Mouse (Mus musculus) cortical plate, adult 2 months (tissue): ENCODE results near the gene Vmn1r165. TPM values are rescaled to one million over a fixed set of nuclear protein-coding genes. Genes with fewer than 3 reads are reported as not detected.
"Not testable (repeated sequence)": the region's sequence is repeated elsewhere in the genome, so short reads cannot be mapped to it uniquely, and the experiment has no call there.

Source experiments
- H3K27ac ChIP-seq: fragments of 200-500 bp; 2 replicates; pipeline ENCODE4 v1.5.1; 2012; ENCODE audit warnings: low read length, control low read depth, inconsistent platforms; ENCODE audit not compliant: insufficient read depth
- H3K4me1 ChIP-seq: fragments of 200-500 bp; 2 replicates; pipeline ENCODE4 v1.6.1; 2011; ENCODE audit warnings: low read length; ENCODE audit not compliant: control insufficient read depth, insufficient read depth
- H3K4me3 ChIP-seq: fragments of 200-500 bp; 2 replicates; pipeline ENCODE4 v1.5.1; 2011; ENCODE audit warnings: mild to moderate bottlenecking, low read length, control low read depth; ENCODE audit not compliant: insufficient read depth
- polyA plus RNA-seq: library from polyadenylated mRNA; depleted of rRNA; stranded (reverse); fragments of >200 nt; gene quantifications from 2 replicates; pipeline ENCODE4 v1.2.3, GENCODE M21; 2012; rRNA removed

Gene Vmn1r165
- not detected in 2 replicates for polyA plus RNA-seq

DNA sequence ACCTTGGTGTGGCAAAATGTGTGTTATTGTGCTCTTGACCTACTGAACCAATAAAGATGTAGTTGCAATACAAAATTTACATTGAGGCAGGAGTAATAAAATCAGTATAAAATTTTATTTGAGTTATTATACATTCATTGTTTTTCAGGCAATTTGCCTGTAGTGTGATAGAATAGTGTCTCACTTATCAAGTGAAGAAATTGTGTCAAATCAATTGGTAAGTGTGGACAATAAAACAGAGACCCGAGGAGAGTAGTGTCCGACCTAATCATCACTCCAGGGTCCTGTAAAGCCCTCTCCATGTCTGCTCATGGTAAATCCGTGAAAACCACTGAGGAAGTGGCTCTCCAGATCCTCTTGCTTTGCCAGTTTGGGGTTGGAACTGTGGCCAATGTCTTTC, at the start of gene Vmn1r165:
Vmn1r165 (plus strand) TSS at position 301 of the 400 bp plus-strand sequence.
- not testable (repeated sequence) for H3K27ac ChIP-seq, H3K4me3 ChIP-seq, H3K4me1 ChIP-seq

DNA sequence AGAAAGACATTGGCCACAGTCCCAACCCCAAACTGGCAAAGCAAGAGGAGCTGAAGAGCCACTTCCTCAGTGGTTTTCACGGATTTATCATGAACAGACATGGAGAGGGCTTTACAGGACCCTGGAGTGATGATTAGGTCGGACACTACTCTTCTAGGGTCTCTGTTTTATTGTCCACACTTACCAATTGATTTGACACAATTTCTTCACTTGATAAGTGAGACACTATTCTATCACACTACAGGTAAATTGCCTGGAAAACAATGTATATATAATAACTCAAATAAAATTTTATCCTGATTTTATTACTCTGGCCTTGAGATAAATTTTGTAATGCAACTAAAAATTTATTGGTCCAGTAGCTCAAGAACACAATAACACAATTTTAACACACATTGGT, 34.5 kb downstream of the Vmn1r165 start, which contains the start of gene Vmn1r166:
Vmn1r166 (minus strand) TSS at position 101 of the 400 bp plus-strand sequence.
- H3K4me3 ChIP-seq, H3K27ac ChIP-seq, H3K4me1 ChIP-seq: not testable (repeated sequence)

Other genes starting within 250 kb of the Vmn1r165 start
- gene Gm4214, start 232.7 kb upstream of the Vmn1r165 start, polyA plus RNA-seq, result not detected in 2 replicates
- gene Gm4216, start 197.4 kb upstream of the Vmn1r165 start, polyA plus RNA-seq, result not detected in 2 replicates
- not detected in 2 replicates for gene Vmn1r163, start 161.8 kb upstream of the Vmn1r165 start, polyA plus RNA-seq
- not detected in 2 replicates for gene Gm8720, start 149.9 kb upstream of the Vmn1r165 start, polyA plus RNA-seq
- not detected in 2 replicates for gene Gm10662, start 72.9 kb upstream of the Vmn1r165 start, polyA plus RNA-seq
- gene Vmn1r166, start 34.4 kb downstream of the Vmn1r165 start, polyA plus RNA-seq, result not detected in 2 replicates
- not detected in 2 replicates for gene Gm6902, start 61.6 kb downstream of the Vmn1r165 start, polyA plus RNA-seq
- not detected in 2 replicates for gene Nlrp4e, start 83.9 kb downstream of the Vmn1r165 start, polyA plus RNA-seq
- not detected in 2 replicates for gene Nlrp5, start 168.6 kb downstream of the Vmn1r165 start, polyA plus RNA-seq